Mouse (Mus musculus) C2C12 (cell line): Measurements from ENCODE around the gene Ntrk3.

ENCODE experiments used
- CEBPB ChIP-seq: IDR thresholded peaks from one replicate; pipeline ENCODE4 v1.6.1; 2011; ENCODE audit warnings: low read depth, mild to moderate bottlenecking, control low read depth, moderate library complexity
- CTCF ChIP-seq: IDR thresholded peaks from one replicate; pipeline ENCODE4 v1.5.1; 2011; ENCODE audit not compliant: control insufficient read depth, insufficient read depth, insufficient read length
- MAX ChIP-seq: IDR thresholded peaks from one replicate; pipeline ENCODE4 v1.6.1; 2011; ENCODE audit warnings: mild to moderate bottlenecking, control low read depth
- USF1 ChIP-seq: IDR thresholded peaks from one replicate; pipeline ENCODE4 v1.6.1; 2011; ENCODE audit warnings: low read depth, mild to moderate bottlenecking, control low read depth, moderate library complexity

DNA sequence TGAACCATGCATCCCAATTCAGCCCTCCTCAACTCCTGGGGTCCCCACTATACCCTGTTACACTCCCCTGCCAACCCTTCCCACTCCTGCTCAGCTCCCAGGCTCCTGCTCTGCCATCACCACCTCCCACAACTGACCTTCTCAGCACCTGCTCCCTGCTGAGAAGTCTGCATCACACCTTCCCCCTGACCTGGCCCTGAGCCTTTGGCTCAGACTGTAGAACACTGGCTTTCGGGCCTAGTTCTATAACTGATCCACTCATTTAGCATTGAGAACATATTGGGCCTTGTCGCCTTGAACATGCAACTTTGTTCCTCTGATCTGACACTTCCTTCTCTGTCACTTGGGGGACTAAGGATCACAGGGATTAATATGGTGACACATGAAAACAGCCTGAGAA is 152.9 kb downstream of the Ntrk3 start:
- TF ChIP-seq CTCF, result no peak
- no peak for TF ChIP-seq USF1
- no peak for TF ChIP-seq CEBPB
- no peak for TF ChIP-seq MAX
